Mouse (Mus musculus): ENCODE results near the gene Cntn6. TPM values are rescaled to one million over a fixed set of nuclear protein-coding genes. Genes with fewer than 3 reads are reported as not detected.

Cntn6 gene
- polyA plus RNA-seq, 1 experiment from 2014 or later = 5.1 TPM

- H3K4me2 ChIP-seq (replicated peaks) = no peak overlapping the region
- no peak; the same call in 1 of the 2 replicates for ATAC-seq
- 33% methylated on average over 3 of the region's 3 CpGs for WGBS
- H3K9me3 ChIP-seq = no peaks in the 10 kb centered on the region
- no peak overlapping the region for H3K4me3 ChIP-seq (replicated peaks)
- no peak overlapping the region for H3K27ac ChIP-seq
- no peaks in the 10 kb centered on the region for H3K27me3 ChIP-seq
- H3K4me1 ChIP-seq (replicated peaks) = no peaks in the 10 kb centered on the region
- H3K36me3 ChIP-seq = no peaks in the 10 kb centered on the region
- no peak overlapping the region for H3K9ac ChIP-seq (replicated peaks)
These were observed 112.6 kb downstream of the Cntn6 start for GRCm38 (mm10) chr6:104605214-104605613.

DNA sequence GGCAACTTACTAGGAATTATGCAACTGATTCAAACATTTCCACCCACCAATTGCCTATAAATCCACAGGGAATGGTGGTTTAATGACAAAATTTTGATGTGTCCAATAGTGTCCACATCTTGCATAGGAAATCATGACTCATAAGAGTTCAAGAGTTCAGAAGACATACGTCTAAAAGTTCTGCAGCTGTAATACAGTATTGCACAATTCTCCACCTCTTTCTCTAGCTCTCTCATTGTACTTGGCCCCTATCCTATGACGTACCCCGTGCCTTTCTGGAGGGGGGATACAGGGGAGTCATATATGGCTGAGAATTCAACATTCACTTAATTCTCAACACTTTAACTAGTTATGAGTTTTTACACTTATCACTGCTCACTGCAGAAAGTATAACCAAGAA is 160.9 kb downstream of the Cntn6 start:
- no peak overlapping the region for H3K4me2 ChIP-seq (replicated peaks)
- no peak for ATAC-seq
- no peaks in the 10 kb centered on the region for H3K9me3 ChIP-seq
- no peak overlapping the region for H3K27ac ChIP-seq
- H3K4me3 ChIP-seq (replicated peaks) = no peak overlapping the region
- no peaks in the 10 kb centered on the region for H3K27me3 ChIP-seq
- H3K4me1 ChIP-seq (replicated peaks) = no peaks in the 10 kb centered on the region
- no peak overlapping the region for H3K9ac ChIP-seq (replicated peaks)
- no peaks in the 10 kb centered on the region for H3K36me3 ChIP-seq
- 77% methylated on average over 3 of the region's 3 CpGs for WGBS

DNA sequence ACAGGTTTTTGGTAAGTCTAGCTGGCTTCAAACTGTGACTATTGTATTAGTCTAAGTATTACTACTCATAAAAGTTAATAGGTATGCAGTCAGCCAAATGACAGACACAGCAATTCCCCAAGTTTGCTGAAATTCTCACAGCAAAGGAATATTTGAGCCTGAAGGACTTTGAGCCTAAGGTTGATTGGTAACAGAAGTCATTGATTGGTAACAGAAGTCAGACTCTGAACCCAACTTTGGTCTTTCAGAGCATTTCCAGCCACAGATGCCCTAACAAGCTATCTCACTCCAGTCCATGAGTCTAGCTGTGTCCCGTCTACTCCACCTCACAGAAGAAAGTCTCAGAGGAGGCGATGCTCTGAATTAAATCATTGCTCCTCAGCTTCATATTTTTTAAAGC is 176.1 kb downstream of the Cntn6 start:
- Histone ChIP-seq H3K9me3 (no peaks in the 10 kb centered on the region), H3K36me3 (no peaks in the 10 kb centered on the region), H3K4me3 (replicated peaks) (no peak overlapping the region), H3K9ac (replicated peaks) (no peak overlapping the region), H3K4me2 (replicated peaks) (no peak overlapping the region), H3K4me1 (replicated peaks) (no peaks in the 10 kb centered on the region), H3K27ac (no peak overlapping the region), H3K27me3 (no peaks in the 10 kb centered on the region)
- 94% methylated on average over 2 of the region's 2 CpGs for WGBS
- no peak for ATAC-seq

DNA sequence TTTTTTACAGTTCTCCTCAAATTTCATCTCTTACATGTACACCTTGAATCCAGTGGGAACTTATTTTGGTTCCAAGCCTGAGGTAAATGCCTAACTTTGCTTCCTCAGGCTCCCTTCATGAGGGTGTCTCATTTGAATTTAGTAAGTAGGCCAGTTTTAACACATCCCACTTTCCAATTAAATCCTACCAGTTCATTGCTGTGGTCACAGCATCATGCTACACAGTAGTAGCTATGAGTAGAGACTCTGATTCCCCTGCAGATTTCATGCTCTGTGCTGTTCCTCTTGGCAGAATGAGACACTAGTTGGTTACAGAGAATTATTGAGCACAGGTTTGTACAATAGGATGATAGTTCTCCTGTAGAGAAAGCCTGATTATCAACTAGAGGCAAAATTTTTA is 181.7 kb downstream of the Cntn6 start:
- no peak for ATAC-seq
- Histone ChIP-seq H3K9ac (replicated peaks) (no peak overlapping the region), H3K4me2 (replicated peaks) (no peak overlapping the region), H3K27ac (no peak overlapping the region), H3K4me3 (replicated peaks) (no peak overlapping the region), H3K36me3 (no peaks in the 10 kb centered on the region), H3K4me1 (replicated peaks) (no peaks in the 10 kb centered on the region), H3K9me3 (no peaks in the 10 kb centered on the region), H3K27me3 (no peaks in the 10 kb centered on the region)

DNA sequence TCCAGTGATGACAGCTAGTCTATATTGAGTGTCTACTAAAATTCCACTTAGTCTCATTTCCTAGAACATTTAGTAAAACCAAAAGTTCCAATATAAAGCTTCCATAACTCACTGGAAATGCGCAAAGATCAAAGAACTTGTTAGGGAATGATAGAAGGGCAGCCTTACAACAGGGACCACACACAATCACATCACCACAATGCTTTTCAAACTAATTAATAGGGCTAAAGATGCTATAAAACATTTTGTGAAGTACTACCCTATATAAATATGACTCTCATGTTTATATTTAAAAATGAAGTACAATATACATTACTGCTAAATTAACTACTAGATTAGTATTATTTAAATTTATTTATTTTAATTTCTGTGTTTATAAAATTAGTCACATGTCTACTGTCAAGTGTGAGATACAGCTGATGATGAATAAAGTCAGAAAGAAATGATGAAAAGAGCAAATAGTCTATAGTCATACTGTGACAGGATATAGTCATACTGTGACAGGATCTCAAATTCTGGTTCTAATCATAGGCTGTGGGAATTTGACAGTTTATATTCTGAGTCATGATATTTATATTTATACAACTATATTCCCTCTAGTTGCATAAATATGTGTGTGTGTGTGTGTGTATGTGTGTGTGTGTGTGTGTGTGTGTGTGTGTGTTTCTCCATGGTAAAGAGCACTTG is 187.4 kb downstream of the Cntn6 start:
- Histone ChIP-seq H3K9ac (replicated peaks) (no peak overlapping the region), H3K4me1 (replicated peaks) (no peaks in the 10 kb centered on the region), H3K9me3 (no peaks in the 10 kb centered on the region), H3K27ac (no peak overlapping the region), H3K36me3 (no peaks in the 10 kb centered on the region), H3K27me3 (no peaks in the 10 kb centered on the region), H3K4me2 (replicated peaks) (no peak overlapping the region), H3K4me3 (replicated peaks) (no peak overlapping the region)
- ATAC-seq = no peak
- WGBS = 93% methylated on average over 1 of the region's 1 CpGs

- 74% methylated on average over 3 of the region's 3 CpGs for WGBS
- Histone ChIP-seq H3K9ac (replicated peaks) (no peak overlapping the region), H3K4me2 (replicated peaks) (no peak overlapping the region), H3K27ac (no peak overlapping the region), H3K4me3 (replicated peaks) (no peak overlapping the region), H3K27me3 (no peaks in the 10 kb centered on the region), H3K4me1 (replicated peaks) (no peaks in the 10 kb centered on the region), H3K36me3 (no peaks in the 10 kb centered on the region), H3K9me3 (no peaks in the 10 kb centered on the region)
- no peak for ATAC-seq
These were observed 195.4 kb downstream of the Cntn6 start for GRCm38 (mm10) chr6:104687980-104688379.

DNA sequence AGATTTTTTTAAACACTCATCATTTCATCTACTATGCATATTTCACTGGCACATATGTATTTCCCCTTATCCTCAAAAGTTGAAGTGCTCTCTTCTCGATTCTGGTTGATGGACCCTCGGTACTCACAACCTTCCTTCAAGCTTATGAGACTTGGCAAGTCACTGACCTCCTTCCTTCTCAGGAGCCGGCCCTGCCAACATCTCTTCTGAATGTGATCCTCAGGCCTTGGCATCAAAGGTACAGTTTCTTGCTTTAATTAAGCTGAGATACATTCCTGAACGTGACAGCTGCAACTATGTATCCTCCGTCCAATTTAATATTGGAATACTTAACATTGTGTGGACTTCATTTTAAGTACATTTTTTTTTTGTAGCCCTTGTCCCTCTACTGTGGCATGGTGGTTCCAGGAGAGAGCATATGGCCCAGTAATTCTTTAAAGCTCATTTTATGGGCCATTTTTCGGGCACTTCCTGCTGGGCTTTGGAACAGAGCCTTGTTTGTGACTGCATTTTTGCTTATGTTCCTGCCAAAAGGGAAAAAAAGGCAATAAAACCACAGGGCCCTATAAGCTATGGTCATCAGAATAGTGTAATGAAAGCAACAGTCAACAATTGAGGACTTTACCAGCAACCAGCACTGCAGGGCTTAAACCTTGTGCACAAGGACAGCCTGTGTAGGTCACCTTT is 196.0 kb downstream of the Cntn6 start:
- no peak for ATAC-seq
- WGBS = 85% methylated on average over 6 of the region's 6 CpGs
- no peaks in the 10 kb centered on the region for H3K36me3 ChIP-seq
- no peaks in the 10 kb centered on the region for H3K4me1 ChIP-seq (replicated peaks)
- H3K4me2 ChIP-seq (replicated peaks) = no peak overlapping the region
- no peak overlapping the region for H3K27ac ChIP-seq
- no peak overlapping the region for H3K9ac ChIP-seq (replicated peaks)
- H3K4me3 ChIP-seq (replicated peaks) = no peak overlapping the region
- H3K27me3 ChIP-seq = no peaks in the 10 kb centered on the region
- no peaks in the 10 kb centered on the region for H3K9me3 ChIP-seq

GRCm38 (mm10) chr6:104728571-104728970 is 236.0 kb downstream of the Cntn6 start:
- no peaks in the 10 kb centered on the region for H3K36me3 ChIP-seq
- no peaks in the 10 kb centered on the region for H3K4me1 ChIP-seq (replicated peaks)
- H3K4me3 ChIP-seq (replicated peaks) = no peak overlapping the region
- ATAC-seq = no peak
- no peak overlapping the region for H3K4me2 ChIP-seq (replicated peaks)
- no peaks in the 10 kb centered on the region for H3K9me3 ChIP-seq
- WGBS = 77% methylated on average over 1 of the region's 1 CpGs
- no peaks in the 10 kb centered on the region for H3K27me3 ChIP-seq
- no peak overlapping the region for H3K27ac ChIP-seq
- no peak overlapping the region for H3K9ac ChIP-seq (replicated peaks)

GRCm38 (mm10) chr6:104734256-104734655 is 241.7 kb downstream of the Cntn6 start:
- Histone ChIP-seq H3K27ac (no peak overlapping the region), H3K4me1 (replicated peaks) (no peaks in the 10 kb centered on the region), H3K36me3 (no peaks in the 10 kb centered on the region), H3K4me2 (replicated peaks) (no peak overlapping the region), H3K9ac (replicated peaks) (no peak overlapping the region), H3K27me3 (no peaks in the 10 kb centered on the region), H3K4me3 (replicated peaks) (no peak overlapping the region), H3K9me3 (no peaks in the 10 kb centered on the region)
- ATAC-seq = no peak
- 100% methylated on average over 1 of the region's 1 CpGs for WGBS

GRCm38 (mm10) chr6:104738999-104739398 is 246.4 kb downstream of the Cntn6 start:
- H3K4me2 ChIP-seq (replicated peaks) = no peak overlapping the region
- H3K9me3 ChIP-seq = no peaks in the 10 kb centered on the region
- no peak overlapping the region for H3K27ac ChIP-seq
- no peak for ATAC-seq
- no peak overlapping the region for H3K9ac ChIP-seq (replicated peaks)
- 88% methylated on average over 4 of the region's 4 CpGs for WGBS
- H3K4me1 ChIP-seq (replicated peaks) = no peaks in the 10 kb centered on the region
- H3K4me3 ChIP-seq (replicated peaks) = no peak overlapping the region
- H3K27me3 ChIP-seq = no peaks in the 10 kb centered on the region
- no peaks in the 10 kb centered on the region for H3K36me3 ChIP-seq

DNA sequence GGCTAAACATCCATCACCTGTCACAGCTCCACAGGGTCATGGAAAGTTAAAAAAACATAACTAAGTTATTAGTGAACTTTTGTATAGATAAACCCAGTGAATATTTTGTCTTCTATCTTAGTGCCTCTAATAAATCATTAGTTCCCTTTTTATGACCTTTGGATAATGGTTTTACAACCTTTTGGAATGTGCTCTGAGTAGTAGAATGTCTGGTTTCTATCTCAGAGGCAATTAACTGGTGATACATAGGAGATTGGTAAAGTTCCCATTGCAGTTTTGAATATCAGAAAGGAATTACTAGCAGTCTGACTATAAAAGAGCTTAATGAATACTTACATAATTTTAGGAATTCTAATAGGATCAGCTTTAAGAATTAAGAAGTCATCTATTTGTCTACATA is 265.5 kb downstream of the Cntn6 start:
- H3K4me3 ChIP-seq (replicated peaks) = no peak overlapping the region
- no peaks in the 10 kb centered on the region for H3K9me3 ChIP-seq
- H3K27ac ChIP-seq = no peak overlapping the region
- H3K36me3 ChIP-seq = no peaks in the 10 kb centered on the region
- no peaks in the 10 kb centered on the region for H3K4me1 ChIP-seq (replicated peaks)
- no peaks in the 10 kb centered on the region for H3K27me3 ChIP-seq
- H3K4me2 ChIP-seq (replicated peaks) = no peak overlapping the region
- ATAC-seq = no peak
- H3K9ac ChIP-seq (replicated peaks) = no peak overlapping the region

DNA sequence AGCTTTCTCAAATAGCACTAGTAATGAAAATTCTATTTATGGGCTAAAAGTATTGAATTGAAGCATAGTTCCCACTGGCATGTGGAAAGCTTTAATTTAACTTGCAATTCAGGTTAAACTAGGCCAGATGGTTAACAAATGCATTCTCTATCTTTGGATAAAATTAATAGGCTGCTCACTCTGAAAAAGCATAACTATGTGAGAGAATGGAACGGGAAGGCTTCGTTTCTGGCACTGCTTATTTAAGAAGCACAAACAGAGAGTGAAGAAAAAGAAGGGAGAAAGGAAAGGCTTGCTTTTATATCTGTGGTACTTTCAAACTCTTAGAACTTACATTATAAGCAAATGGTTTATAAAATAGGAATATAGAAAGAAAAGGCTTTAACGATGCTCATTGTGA is 268.6 kb downstream of the Cntn6 start:
- no peak overlapping the region for H3K4me3 ChIP-seq (replicated peaks)
- ATAC-seq = no peak
- H3K9me3 ChIP-seq = no peaks in the 10 kb centered on the region
- no peak overlapping the region for H3K27ac ChIP-seq
- H3K4me1 ChIP-seq (replicated peaks) = no peaks in the 10 kb centered on the region
- 72% methylated on average over 3 of the region's 3 CpGs for WGBS
- H3K27me3 ChIP-seq = no peaks in the 10 kb centered on the region
- H3K36me3 ChIP-seq = no peaks in the 10 kb centered on the region
- no peak overlapping the region for H3K9ac ChIP-seq (replicated peaks)
- H3K4me2 ChIP-seq (replicated peaks) = no peak overlapping the region

- Histone ChIP-seq H3K4me2 (replicated peaks) (no peak overlapping the region), H3K4me1 (replicated peaks) (no peaks in the 10 kb centered on the region), H3K9me3 (no peaks in the 10 kb centered on the region), H3K27ac (no peak overlapping the region), H3K9ac (replicated peaks) (no peak overlapping the region), H3K4me3 (replicated peaks) (no peak overlapping the region), H3K27me3 (no peaks in the 10 kb centered on the region), H3K36me3 (no peaks in the 10 kb centered on the region)
- ATAC-seq = peak; percentile 34; the same call in 1 of the 2 replicates
- WGBS = 94% methylated on average over 3 of the region's 3 CpGs
These were observed 291.3 kb downstream of the Cntn6 start for GRCm38 (mm10) chr6:104783891-104784290.
